12 mouse cellular contexts compared by ENCODE assay signal in the genomic region with DNA sequence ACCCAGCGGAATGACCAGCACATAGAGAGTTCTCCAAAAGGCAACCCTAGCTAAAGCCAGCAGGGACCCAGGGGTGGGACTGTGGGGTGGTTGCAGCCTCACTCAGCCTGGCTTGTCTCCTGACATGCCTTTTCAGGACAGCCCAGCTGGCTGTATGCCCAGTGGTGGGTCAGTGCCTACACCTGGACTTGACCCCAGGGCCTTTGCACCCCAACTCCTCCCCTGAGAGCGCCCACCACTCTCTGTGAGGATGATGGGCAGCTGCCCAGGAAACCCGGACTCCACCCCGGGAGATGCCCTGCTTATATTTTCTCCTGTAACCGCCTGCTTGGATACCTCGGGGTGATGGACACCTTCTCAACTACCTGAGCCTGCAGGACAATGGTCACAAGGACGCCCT. TPM values are rescaled to one million over a fixed set of nuclear protein-coding genes. Genes with fewer than 3 reads are reported as not detected.
DNase-seq lines count a peak whose midpoint lies in the region; ATAC-seq and TF ChIP-seq lines count a peak whose summit lies in the region.
"Had no signal": no experiment of that assay in that cellular context is flagged by ENCODE, and none has a peak within 500 bp of the region (broad histone marks: within the 10 kb centered on the region; RNA-seq: fewer than 3 reads in every experiment).

No protein-coding gene starts in this region.

- TF ChIP-seq CTCF in cerebellum, adult 2 months (IDR thresholded peaks at IDR 0.05; ENCODE audit: borderline replicate concordance, insufficient read depth, low read depth, low read length) = no peak

- no peaks in the 10 kb centered on the region for H3K9me3 ChIP-seq in forebrain, embryonic 16.5 days (ENCODE audit: control insufficient read depth, low read length)
- no peaks in the 10 kb centered on the region for H3K9me3 ChIP-seq in midbrain, embryonic 11.5 days (ENCODE audit: control insufficient read depth, low read length)
- H3K9me3 ChIP-seq: lung, embryonic 15.5 days had no signal

- H3K36me3 ChIP-seq in forebrain, embryonic 16.5 days (ENCODE audit: control insufficient read depth, insufficient read depth) = no peaks in the 10 kb centered on the region
- H3K36me3 ChIP-seq in midbrain, embryonic 11.5 days (ENCODE audit: control insufficient read depth, insufficient read depth, low read length) = no peaks in the 10 kb centered on the region
- H3K36me3 ChIP-seq: lung, embryonic 15.5 days had no signal

- H3K4me3 ChIP-seq in cerebellum, adult 2 months (replicated peaks; ENCODE audit: insufficient read depth, low read depth, low read length) = peak overlapping the region; percentile 69
- H3K4me3 ChIP-seq in forebrain, embryonic 16.5 days (replicated peaks; ENCODE audit: low read length) = peak overlapping the region; percentile 59
- H3K4me3 ChIP-seq in midbrain, embryonic 11.5 days (ENCODE audit: low read depth, low read length) = peak overlapping the region; percentile 57

- peak overlapping the region; percentile 76 for H3K4me2 ChIP-seq in forebrain, embryonic 16.5 days (ENCODE audit: low read length)
- peak overlapping the region; percentile 80 for H3K4me2 ChIP-seq in midbrain, embryonic 11.5 days

- H3K9ac ChIP-seq in forebrain, embryonic 16.5 days (replicated peaks; ENCODE audit: low read depth, low read length) = peak overlapping the region; percentile 74
- H3K9ac ChIP-seq in midbrain, embryonic 11.5 days (ENCODE audit: low read length) = no peak overlapping the region
- H3K9ac ChIP-seq: lung, embryonic 15.5 days had no signal

- ATAC-seq in forebrain, embryonic 16.5 days = no peak
- ATAC-seq in midbrain, embryonic 11.5 days (ENCODE audit: low FRiP score) = no peak

- WGBS in cerebellum, adult 2 months = 28% methylated on average over 7 of the region's 7 CpGs
- 81% methylated on average over 7 of the region's 7 CpGs for WGBS in forebrain, embryonic 16.5 days
- WGBS in midbrain, embryonic 11.5 days = 80% methylated on average over 7 of the region's 7 CpGs

- intact Hi-C loops in gastrocnemius, postnatal 36 days (cut with DNase I) = no loop called here

- no peaks in the 10 kb centered on the region for H3K27me3 ChIP-seq in cerebellum, adult 2 months (ENCODE audit: control insufficient read depth, insufficient read depth, low read length)
- H3K27me3 ChIP-seq in forebrain, embryonic 16.5 days (replicated peaks; ENCODE audit: control insufficient read depth, insufficient read depth, low read length) = no peaks in the 10 kb centered on the region
- peaks cover 22% of the 10 kb centered on the region for H3K27me3 ChIP-seq in midbrain, embryonic 11.5 days (ENCODE audit: control insufficient read depth, insufficient read depth, low read length)

- peak; percentile 42 to 45 for DNase-seq in cerebellum, adult 2 months
- no peak for DNase-seq in cerebellum, adult 11 months
- DNase-seq in cerebellum, postnatal 10 days = peak; percentile 59 to 64
- DNase-seq in midbrain, embryonic 11.5 days (ENCODE audit: low spot score, missing footprints) = no peak
- no peak for DNase-seq in urinary bladder, postnatal 14 days (ENCODE audit: low spot score)
- DNase-seq in lung, postnatal 36 days = no peak
- no peak for DNase-seq in gastrocnemius, postnatal 36 days
- DNase-seq: heart, postnatal 14 days; layer of hippocampus, adult 9-11 months had no signal

- peaks cover 30% of the 10 kb centered on the region for H3K4me1 ChIP-seq in cerebellum, adult 2 months (ENCODE audit: control insufficient read depth, insufficient read depth, low read length)
- peaks cover 18% of the 10 kb centered on the region for H3K4me1 ChIP-seq in forebrain, embryonic 16.5 days (replicated peaks; ENCODE audit: control insufficient read depth, insufficient read depth, low read length)
- peaks cover 9% of the 10 kb centered on the region for H3K4me1 ChIP-seq in midbrain, embryonic 11.5 days (ENCODE audit: control insufficient read depth, insufficient read depth, low read length)

- no peak for TF ChIP-seq POLR2A in cerebellum, adult 2 months (IDR thresholded peaks at IDR 0.05; ENCODE audit: borderline replicate concordance, insufficient read depth, low read length)

- H3K27ac ChIP-seq in cerebellum, adult 2 months (ENCODE audit: insufficient read depth, low read length) = no peak overlapping the region
- no peak overlapping the region for H3K27ac ChIP-seq in forebrain, embryonic 16.5 days (ENCODE audit: low read length)
- H3K27ac ChIP-seq in midbrain, embryonic 11.5 days (ENCODE audit: low read depth, low read length) = no peak overlapping the region
- H3K27ac ChIP-seq: lung, embryonic 15.5 days had no signal

RNA-seq across cellular contexts. Expression of gene Sult4a1, which starts 0.9 kb away (rescaled TPM):
- 334 and 363 TPM in 2 replicates for polyA plus RNA-seq in cerebellum, adult 2 months (2012; rRNA removed)
- polyA plus RNA-seq in forebrain, embryonic 16.5 days (2015; fragmentation: Nextera tagmentation; extraction: Ambion mirVana) = 80.6 and 92.7 TPM in 2 replicates
- 8.7 and 8.9 TPM in 2 replicates for polyA plus RNA-seq in midbrain, embryonic 11.5 days (2014; fragmentation: Nextera tagmentation; extraction: Ambion mirVana)
- not detected for total RNA-seq in gastrocnemius, postnatal 36 days (2021)

RNA-seq across cellular contexts. Expression of gene Pnpla5, which starts 18.3 kb away (rescaled TPM):
- not detected in 2 replicates for polyA plus RNA-seq in cerebellum, adult 2 months (2012; rRNA removed)
- polyA plus RNA-seq in forebrain, embryonic 16.5 days (2015; fragmentation: Nextera tagmentation; extraction: Ambion mirVana) = not detected in 2 replicates
- polyA plus RNA-seq in midbrain, embryonic 11.5 days (2014; fragmentation: Nextera tagmentation; extraction: Ambion mirVana) = 0.05 TPM in 1 of 2 replicates, not detected in the other
- not detected for total RNA-seq in gastrocnemius, postnatal 36 days (2021)
- total RNA-seq: heart, postnatal 14 days had no signal
- polyA plus RNA-seq: frontal cortex, adult 2 months; lung, embryonic 15.5 days had no signal

RNA-seq across cellular contexts. Expression of gene Efcab6, which starts 39.4 kb away (rescaled TPM):
- 0.32 and 0.70 TPM in 2 replicates for polyA plus RNA-seq in cerebellum, adult 2 months (2012; rRNA removed)
- polyA plus RNA-seq in forebrain, embryonic 16.5 days (2015; fragmentation: Nextera tagmentation; extraction: Ambion mirVana) = 2.8 and 3.7 TPM in 2 replicates
- 0.29 TPM in 1 of 2 replicates, not detected in the other for polyA plus RNA-seq in midbrain, embryonic 11.5 days (2014; fragmentation: Nextera tagmentation; extraction: Ambion mirVana)
- total RNA-seq in gastrocnemius, postnatal 36 days (2021) = 1 to 10 TPM; 4.7 to 5.0 TPM
- total RNA-seq: heart, postnatal 14 days had no signal

Comparison
In these comparisons a context has a peak if more than half of its experiments do, and no peak if none do; other contexts are left out.
1. DNase-seq: peak in cerebellum, adult 2 months (2 of 2) and cerebellum, postnatal 10 days (2 of 2); none in cerebellum, adult 11 months (single experiment), midbrain, embryonic 11.5 days (single experiment), urinary bladder, postnatal 14 days (single experiment), lung, postnatal 36 days (single experiment) and gastrocnemius, postnatal 36 days (0 of 2).
2. Peak in every context shown above with its lines, with median percentiles within 50 percentile points of each other: H3K4me3 ChIP-seq.